Mouse (Mus musculus) cerebellum, adult 18-20 months (tissue): ENCODE data around the gene Slc38a2.

Experiments
- DNase-seq, 2 experiments: peaks; one replicate each; pipeline ENCODE4 v3.0.0; 2021

Gene Slc38a2

DNA sequence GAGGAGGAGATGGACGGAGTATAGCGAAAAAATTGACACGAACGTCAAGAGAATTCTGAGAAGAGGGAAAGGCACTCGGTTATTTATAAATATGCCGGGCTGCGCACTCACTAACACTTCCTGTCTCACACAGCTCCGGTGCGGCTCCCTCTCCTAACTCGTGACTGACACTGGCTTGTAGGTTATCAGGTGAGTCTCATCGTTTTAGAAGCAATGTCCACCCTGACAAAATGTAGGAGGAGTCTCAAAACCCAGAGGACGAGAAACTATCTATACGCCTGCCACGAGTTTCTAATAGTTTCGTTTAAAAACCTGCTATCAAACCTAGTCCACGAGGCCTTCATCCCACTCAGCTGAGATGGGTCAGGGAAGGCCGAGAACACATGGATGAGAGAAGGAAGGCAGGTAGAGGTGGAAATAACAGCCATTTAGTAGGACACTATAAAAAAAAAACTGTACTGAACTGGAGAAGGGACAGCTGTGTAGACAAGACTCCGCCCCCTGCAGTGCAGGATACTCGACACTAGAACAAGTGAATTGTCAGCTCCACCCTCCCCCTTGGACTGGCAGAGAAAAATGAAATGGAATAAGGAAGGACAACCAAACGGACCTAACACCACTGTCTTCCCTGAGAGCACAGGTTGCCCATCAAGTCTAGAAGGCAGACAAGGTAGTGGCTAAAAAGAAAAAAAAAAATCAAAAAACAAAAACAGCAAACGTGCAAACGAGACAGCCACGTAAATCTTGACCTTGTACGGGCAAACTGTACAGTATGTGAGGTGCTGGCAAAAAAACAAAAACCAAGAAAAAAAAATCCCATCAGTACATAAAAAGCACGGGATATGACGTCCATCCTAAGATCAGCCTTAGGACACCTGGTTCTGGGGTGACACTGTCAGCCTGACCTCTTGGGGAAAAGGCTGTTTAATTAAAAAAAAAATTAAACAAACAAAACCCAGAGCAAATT is 3.8 kb downstream of the Slc38a2 start:
- peak; percentile 41 to 51 for DNase-seq

DNA sequence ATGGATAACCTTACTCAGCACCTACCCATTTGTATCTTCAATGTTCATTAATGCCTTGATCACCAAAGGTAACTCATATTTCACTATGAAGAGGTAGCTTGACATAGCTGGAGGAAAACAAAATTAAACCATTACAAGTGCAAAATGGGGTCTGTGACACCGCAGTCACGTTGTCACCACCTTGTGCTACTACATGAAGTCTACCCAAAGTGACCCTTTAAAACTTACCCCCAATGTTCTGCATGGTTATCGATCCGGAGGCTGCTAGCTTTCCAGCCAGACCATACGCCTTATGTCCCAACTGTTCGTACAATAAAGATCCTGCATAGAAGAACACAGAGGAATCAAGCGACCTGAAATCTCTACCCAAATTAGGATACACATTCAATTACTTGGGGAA is 4.5 kb downstream of the Slc38a2 start:
- no peak for DNase-seq

- DNase-seq, result no peak
These were observed 5.8 kb downstream of the Slc38a2 start for GRCm38 (mm10) chr15:96693688-96694087.

DNA sequence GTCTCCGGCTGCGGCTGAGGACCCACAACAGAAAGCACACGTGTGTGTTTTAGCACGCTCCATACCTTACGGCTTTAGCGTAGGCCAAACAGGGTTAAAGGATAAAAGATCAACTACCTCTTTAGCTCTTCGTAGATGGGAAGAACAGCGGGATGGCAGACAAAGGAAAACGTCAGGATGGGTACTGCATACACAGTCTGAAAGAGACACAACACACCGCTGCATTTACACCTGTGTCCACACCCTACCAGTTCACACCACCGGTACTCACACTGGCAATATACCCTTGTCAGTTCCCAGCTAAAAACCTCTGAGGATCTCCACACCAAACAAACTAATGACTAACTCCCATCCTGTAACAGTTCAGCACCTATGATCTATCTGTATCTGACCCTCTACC is 7.1 kb downstream of the Slc38a2 start:
- DNase-seq, result no peak

DNA sequence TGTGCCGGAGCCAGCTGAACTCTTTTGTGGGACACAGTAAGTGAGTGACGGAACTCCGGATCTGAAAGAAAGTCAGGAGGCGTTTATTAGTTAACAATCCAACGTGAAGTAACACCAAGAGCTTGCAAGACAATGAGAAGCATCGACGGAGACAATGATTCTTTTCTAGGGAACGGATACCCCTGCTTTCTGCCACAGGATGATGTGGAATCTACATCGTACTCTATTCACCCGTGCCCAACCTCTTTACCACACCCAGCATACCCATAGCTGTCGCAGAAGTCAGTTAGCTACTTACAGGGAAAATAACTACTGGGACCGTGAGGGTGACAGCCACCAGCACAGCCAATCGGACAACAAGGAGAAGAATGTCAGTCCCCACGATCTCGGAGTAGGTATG is 8.1 kb downstream of the Slc38a2 start:
- DNase-seq, result no peak

DNA sequence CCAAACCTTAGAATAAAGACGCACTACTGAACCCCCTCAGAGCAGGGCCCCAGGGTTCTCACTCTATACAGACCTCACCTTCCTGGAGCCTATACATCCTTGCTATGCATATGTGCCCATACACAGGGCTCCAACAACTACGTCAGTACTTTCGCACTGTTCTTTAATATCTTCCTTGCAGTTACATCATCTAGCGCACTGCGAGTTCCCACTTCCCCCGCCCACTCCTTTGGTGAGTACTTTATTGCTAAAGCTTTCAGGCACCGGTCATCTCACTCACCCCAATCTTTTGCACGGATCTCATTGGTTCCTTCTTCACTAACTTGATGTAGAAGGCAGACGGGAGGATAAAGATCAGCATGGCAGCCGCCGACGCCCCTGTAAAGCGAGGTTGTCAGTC is 8.7 kb downstream of the Slc38a2 start:
- DNase-seq, result no peak

DNA sequence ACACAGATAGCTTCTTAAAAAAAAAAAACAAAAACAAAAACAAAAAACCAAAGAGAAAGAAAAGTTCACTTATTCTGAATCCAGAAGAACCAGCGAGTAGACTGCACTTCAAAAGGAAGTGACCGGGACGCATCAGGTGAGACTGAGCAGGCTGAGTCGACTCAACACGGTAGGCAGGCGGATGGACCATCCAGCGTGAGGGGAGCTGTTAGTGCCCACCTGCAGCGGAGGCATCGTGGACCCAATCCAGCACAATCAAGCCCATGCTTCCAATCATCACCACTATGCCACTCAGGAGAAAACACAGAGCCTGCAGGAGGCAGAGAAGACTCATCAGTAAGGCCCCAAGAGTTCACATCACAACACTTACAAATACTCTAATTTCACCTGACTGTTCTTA is 9.6 kb downstream of the Slc38a2 start:
- no peak for DNase-seq

DNA sequence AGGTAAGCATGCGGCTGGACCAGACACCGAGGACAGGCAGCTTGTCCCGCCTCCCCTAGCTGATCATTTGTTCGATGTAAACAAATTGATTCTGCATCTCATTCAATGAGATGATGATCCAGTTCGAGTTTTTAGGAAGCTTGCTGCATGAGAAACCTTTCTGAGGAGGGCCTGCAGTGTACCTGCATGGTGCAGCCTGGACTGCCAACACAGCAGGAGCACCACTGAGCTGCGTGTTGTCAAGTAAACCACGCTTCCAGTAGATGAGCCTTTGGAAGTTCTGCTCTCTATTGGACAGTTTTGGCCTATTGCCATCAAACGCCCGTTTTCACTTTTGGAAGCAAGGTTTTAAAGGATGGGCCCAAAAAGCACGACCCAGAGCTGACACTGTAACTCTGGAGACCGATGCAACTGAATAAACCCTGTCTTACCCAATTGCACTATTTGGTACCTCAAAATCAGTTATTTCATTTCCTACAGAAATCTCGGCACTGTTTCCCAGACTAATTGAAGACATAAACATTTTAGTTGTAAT is 10.7 kb downstream of the Slc38a2 start:
- DNase-seq, result no peak

DNA sequence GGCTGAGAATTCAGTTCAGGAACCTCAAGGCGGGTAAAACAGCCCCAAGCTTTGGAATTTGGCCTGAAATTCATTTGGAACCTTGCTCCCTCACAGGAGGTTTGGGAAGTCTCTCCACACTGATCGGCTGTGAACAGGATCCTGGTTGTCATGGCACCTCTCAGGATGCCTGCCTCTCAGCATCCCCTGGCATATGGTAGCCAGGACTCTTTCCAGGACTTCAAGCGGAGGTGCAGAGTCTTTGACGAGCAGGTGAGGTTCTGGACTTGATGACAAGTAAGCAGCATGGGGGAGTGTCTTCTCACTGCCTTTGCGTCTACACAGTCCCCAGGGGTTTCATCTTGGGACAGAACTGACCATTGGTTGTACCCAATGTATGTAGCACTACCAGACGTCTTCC is 11.5 kb downstream of the Slc38a2 start:
- DNase-seq, result peak; percentile 53 to 60

- no peak for DNase-seq
These were observed 12.2 kb downstream of the Slc38a2 start for GRCm38 (mm10) chr15:96687366-96687765.

- no peak for DNase-seq
These were observed 13.1 kb downstream of the Slc38a2 start for GRCm38 (mm10) chr15:96686201-96687159.

- no peak for DNase-seq
These were observed 14.3 kb downstream of the Slc38a2 start for GRCm38 (mm10) chr15:96685273-96685672.

GRCm38 (mm10) chr15:96684132-96684830 is 15.2 kb downstream of the Slc38a2 start:
- DNase-seq, result no peak

- DNase-seq, result no peak
These were observed 20.4 kb downstream of the Slc38a2 start for GRCm38 (mm10) chr15:96678871-96679773.

- DNase-seq, result peak; percentile 37 to 39
These were observed 23.0 kb downstream of the Slc38a2 start for GRCm38 (mm10) chr15:96676518-96676917.

DNA sequence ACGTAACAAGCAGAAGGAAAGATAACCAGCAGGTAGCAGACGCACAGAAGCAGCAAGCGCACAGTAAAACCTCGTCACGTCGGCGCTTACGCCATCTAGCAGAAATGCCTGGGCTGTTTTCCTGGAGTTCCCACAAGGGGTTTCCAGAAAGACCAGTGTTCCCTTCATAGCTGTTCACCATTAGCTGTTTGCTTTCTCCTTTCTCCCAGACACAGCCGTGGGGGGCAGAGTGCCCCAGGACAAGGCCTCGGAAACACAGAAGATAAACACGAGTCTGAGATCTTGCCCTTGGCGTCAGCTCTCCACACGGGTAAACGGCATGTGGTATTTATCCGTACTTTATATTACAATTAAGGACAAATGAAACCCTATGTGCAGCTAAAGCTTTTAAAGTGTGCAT is 23.8 kb downstream of the Slc38a2 start:
- no peak for DNase-seq

DNA sequence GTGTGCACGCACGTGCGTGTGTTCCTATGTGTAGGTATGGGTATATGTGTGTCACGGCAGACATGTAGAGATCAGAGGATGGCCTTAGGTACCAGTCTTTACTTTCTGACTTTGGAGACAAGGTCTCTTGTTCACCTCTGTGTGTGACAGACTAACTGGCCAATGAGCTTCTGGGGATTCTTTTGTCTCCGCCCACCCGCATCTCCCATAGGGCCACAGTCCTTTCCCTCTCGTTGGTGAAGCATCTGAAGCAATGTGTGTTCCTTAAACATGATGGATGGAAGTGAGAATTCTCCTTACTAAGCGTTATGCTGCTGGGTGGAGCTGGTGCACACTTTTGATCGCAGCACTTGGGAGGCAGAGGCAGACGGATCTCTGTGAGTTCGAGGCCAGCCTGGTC is 24.5 kb downstream of the Slc38a2 start:
- no peak for DNase-seq

DNA sequence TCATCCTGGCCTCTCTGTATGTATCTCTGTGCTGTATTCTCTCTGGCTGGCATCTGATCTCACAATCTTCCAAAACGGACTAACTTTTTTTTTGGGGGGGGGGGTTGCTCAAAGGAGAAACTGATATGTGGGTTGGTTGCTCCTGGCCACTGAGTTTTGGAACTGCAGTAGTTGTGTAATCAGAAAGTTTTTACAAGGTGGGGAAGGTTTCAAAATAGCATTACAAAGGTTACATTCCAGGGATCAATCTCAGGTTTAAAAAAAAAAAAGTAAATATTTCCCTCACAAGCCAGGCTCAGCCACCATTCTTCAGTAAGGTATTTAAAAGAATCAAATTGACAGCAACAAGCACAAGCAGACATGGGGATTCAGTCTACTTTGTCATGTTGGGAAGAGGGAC is 25.4 kb downstream of the Slc38a2 start:
- DNase-seq, result no peak

DNA sequence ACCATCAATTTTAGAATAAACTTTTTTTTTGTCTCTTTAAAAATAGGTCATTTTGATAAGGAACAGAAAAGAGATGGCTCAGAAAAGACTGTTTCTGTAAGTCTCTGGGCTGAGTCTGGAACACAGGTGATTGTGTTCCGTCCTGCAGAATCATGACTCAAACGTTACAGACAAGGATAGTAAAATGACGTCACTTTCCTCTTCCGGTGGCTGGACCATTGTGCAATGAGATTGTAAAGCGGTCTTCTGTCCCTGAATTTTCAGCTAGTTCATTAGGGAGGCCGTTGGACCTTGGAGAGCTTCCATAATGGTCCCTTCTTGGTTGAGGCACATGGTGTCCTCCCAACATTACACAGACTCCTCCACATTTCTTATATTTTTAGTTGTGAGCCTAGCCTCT is 29.8 kb downstream of the Slc38a2 start:
- no peak for DNase-seq

DNA sequence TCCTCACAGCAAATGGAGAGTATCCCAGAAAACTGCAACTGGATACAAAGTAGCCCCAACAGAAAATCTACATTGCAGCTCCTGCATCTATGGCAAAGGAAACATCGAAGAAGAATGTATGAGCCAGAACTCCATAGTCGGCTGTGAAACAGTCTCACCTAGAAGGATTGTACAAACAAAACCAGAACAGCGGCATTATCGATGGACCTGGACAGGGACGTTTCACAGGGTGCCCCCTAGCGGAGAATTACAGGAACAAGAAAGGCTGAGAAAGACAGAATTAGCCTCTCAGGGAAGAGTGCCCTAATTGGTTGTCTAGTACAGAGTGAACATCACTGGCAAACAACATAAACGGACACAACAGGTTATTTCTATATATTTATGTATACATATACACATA is 32.9 kb downstream of the Slc38a2 start:
- DNase-seq, result peak; percentile 76 to 79

- peak; percentile 80 to 81 for DNase-seq
These were observed 33.6 kb downstream of the Slc38a2 start for GRCm38 (mm10) chr15:96665889-96666288.
